Mouse (Mus musculus) kidney, adult 2 months (tissue): ENCODE results near the gene 2010300C02Rik.

Experiments used
- CTCF ChIP-seq: fragments of 200-500 bp; conservative IDR thresholded peaks from 2 replicates; pipeline ENCODE4 v1.5.1; 2011; ENCODE audit warnings: low read depth, mild to moderate bottlenecking, control low read depth, low read length, moderate library complexity, mixed read lengths; ENCODE audit not compliant: insufficient read depth, insufficient read length
- POLR2A ChIP-seq: fragments of 200-500 bp; IDR thresholded peaks from one replicate; pipeline ENCODE4 v1.6.1; 2011; ENCODE audit warnings: low read depth, low read length, control low read depth

DNA sequence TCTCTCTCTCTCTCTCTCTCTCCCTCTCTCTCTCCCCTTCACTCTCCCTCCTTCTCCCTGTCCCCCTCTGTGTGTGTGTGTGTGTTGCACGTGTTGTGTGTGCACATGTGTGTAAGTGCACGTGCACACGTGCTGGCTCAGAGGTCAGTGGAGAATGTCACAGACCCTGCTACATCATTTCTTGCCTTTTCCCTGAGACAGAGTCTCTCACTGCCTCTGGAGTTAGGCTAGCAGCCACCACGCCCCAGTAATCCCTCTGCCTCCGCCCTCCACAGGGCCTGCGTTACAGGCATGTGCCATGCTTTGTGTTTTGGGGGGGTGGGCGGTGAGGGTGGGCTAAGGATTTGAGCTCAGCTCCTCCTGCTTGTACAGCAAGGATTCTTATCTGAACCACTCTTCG lies 118.4 kb downstream of the 2010300C02Rik start:
- TF ChIP-seq CTCF (no peak), POLR2A (no peak)
